Mouse (Mus musculus): ENCODE data around the gene Gadd45g. TPM values are rescaled to one million over a fixed set of nuclear protein-coding genes. Genes with fewer than 3 reads are reported as not detected.
A peak's percentile ranks its signal among the peaks of the same experiment; 100 is the strongest.

Gadd45g gene
- polyA plus RNA-seq, 1 experiment from 2014 or later, result 26.6 TPM

GRCm38 (mm10) chr13:51814646-51815045 is 31.8 kb upstream of the Gadd45g start:
- H3K9me3 ChIP-seq (ENCODE audit: control insufficient read depth, low read length), result no peaks in the 10 kb centered on the region
- 93% methylated on average over 6 of the region's 6 CpGs for WGBS

GRCm38 (mm10) chr13:51815865-51816504 is 30.5 kb upstream of the Gadd45g start:
- Histone ChIP-seq H3K36me3 (ENCODE audit: control insufficient read depth, insufficient read depth, low read length) (no peaks in the 10 kb centered on the region), H3K4me1 (ENCODE audit: control insufficient read depth, insufficient read depth, low read length) (0 out of 2 replicates have a peak, but pooled peaks cover 2% of the 10 kb centered on the region), H3K9me3 (ENCODE audit: control insufficient read depth, low read length) (no peaks in the 10 kb centered on the region), H3K4me2 (replicated peaks; ENCODE audit: low read depth, low read length) (no peak overlapping the region), H3K27ac (ENCODE audit: low read depth, low read length) (no peak overlapping the region), H3K27me3 (ENCODE audit: control insufficient read depth, insufficient read depth, low read length) (no peaks in the 10 kb centered on the region), H3K4me3 (ENCODE audit: low read length) (no peak overlapping the region), H3K9ac (ENCODE audit: low read depth, low read length) (no peak overlapping the region)
- 71% methylated on average over 9 of the region's 9 CpGs for WGBS
- ATAC-seq (ENCODE audit: low FRiP score, low TSS enrichment), result no peak

More at GRCm38 (mm10) chr13:51814646-51815045, 31.8 kb upstream of the Gadd45g start:
- H3K9ac ChIP-seq (ENCODE audit: low read depth, low read length), result no peak overlapping the region
- no peaks in the 10 kb centered on the region for H3K36me3 ChIP-seq (ENCODE audit: control insufficient read depth, insufficient read depth, low read length)
- H3K4me1 ChIP-seq (ENCODE audit: control insufficient read depth, insufficient read depth, low read length), result 0 out of 2 replicates have a peak, but pooled peaks cover 2% of the 10 kb centered on the region
- no peak for ATAC-seq (ENCODE audit: low FRiP score, low TSS enrichment)
- no peak overlapping the region for H3K27ac ChIP-seq (ENCODE audit: low read depth, low read length)
- H3K4me3 ChIP-seq (ENCODE audit: low read length), result no peak overlapping the region
- H3K4me2 ChIP-seq (replicated peaks; ENCODE audit: low read depth, low read length), result no peak overlapping the region
- no peaks in the 10 kb centered on the region for H3K27me3 ChIP-seq (ENCODE audit: control insufficient read depth, insufficient read depth, low read length)

- Histone ChIP-seq H3K4me3 (ENCODE audit: low read length) (no peak overlapping the region), H3K4me2 (replicated peaks; ENCODE audit: low read depth, low read length) (no peak overlapping the region), H3K9me3 (ENCODE audit: control insufficient read depth, low read length) (no peaks in the 10 kb centered on the region), H3K4me1 (ENCODE audit: control insufficient read depth, insufficient read depth, low read length) (0 out of 2 replicates have a peak, but pooled peaks cover 2% of the 10 kb centered on the region), H3K9ac (ENCODE audit: low read depth, low read length) (no peak overlapping the region), H3K27me3 (ENCODE audit: control insufficient read depth, insufficient read depth, low read length) (no peaks in the 10 kb centered on the region), H3K36me3 (ENCODE audit: control insufficient read depth, insufficient read depth, low read length) (no peaks in the 10 kb centered on the region), H3K27ac (ENCODE audit: low read depth, low read length) (0 out of 2 replicates have a peak overlapping the region, but pooled peaks have one; percentile 14)
- WGBS, result 81% methylated on average over 5 of the region's 5 CpGs
- no peak for ATAC-seq (ENCODE audit: low FRiP score, low TSS enrichment)
Observed at GRCm38 (mm10) chr13:51816559-51817041, 29.9 kb upstream of the Gadd45g start.

- Histone ChIP-seq H3K4me1 (ENCODE audit: control insufficient read depth, insufficient read depth, low read length) (0 out of 2 replicates have a peak, but pooled peaks cover 2% of the 10 kb centered on the region), H3K36me3 (ENCODE audit: control insufficient read depth, insufficient read depth, low read length) (no peaks in the 10 kb centered on the region), H3K27me3 (ENCODE audit: control insufficient read depth, insufficient read depth, low read length) (no peaks in the 10 kb centered on the region), H3K4me3 (ENCODE audit: low read length) (no peak overlapping the region), H3K4me2 (replicated peaks; ENCODE audit: low read depth, low read length) (no peak overlapping the region), H3K9ac (ENCODE audit: low read depth, low read length) (no peak overlapping the region), H3K9me3 (ENCODE audit: control insufficient read depth, low read length) (no peaks in the 10 kb centered on the region), H3K27ac (ENCODE audit: low read depth, low read length) (no peak overlapping the region)
- peak; percentile 34; the same call in 1 of the 2 replicates for ATAC-seq (ENCODE audit: low FRiP score, low TSS enrichment)
- 47% methylated on average over 6 of the region's 6 CpGs for WGBS
Observed at GRCm38 (mm10) chr13:51818170-51818943, 28.1 kb upstream of the Gadd45g start.

- H3K4me1 ChIP-seq (ENCODE audit: control insufficient read depth, insufficient read depth, low read length), result peaks cover under 1% of the 10 kb centered on the region; the same call in 1 of the 2 replicates
- no peaks in the 10 kb centered on the region for H3K9me3 ChIP-seq (ENCODE audit: control insufficient read depth, low read length)
- no peak overlapping the region for H3K4me3 ChIP-seq (ENCODE audit: low read length)
- 76% methylated on average over 3 of the region's 3 CpGs for WGBS
- H3K36me3 ChIP-seq (ENCODE audit: control insufficient read depth, insufficient read depth, low read length), result no peaks in the 10 kb centered on the region
- no peaks in the 10 kb centered on the region for H3K27me3 ChIP-seq (ENCODE audit: control insufficient read depth, insufficient read depth, low read length)
- 0 out of 2 replicates have a peak, but pooled peaks have one; percentile 5 for ATAC-seq (ENCODE audit: low FRiP score, low TSS enrichment)
- H3K9ac ChIP-seq (ENCODE audit: low read depth, low read length), result no peak overlapping the region
- H3K27ac ChIP-seq (ENCODE audit: low read depth, low read length), result no peak overlapping the region
- H3K4me2 ChIP-seq (replicated peaks; ENCODE audit: low read depth, low read length), result no peak overlapping the region
Observed at GRCm38 (mm10) chr13:51818944-51819326, 27.5 kb upstream of the Gadd45g start.

- Histone ChIP-seq H3K36me3 (ENCODE audit: control insufficient read depth, insufficient read depth, low read length) (no peaks in the 10 kb centered on the region), H3K9me3 (ENCODE audit: control insufficient read depth, low read length) (no peaks in the 10 kb centered on the region), H3K27me3 (ENCODE audit: control insufficient read depth, insufficient read depth, low read length) (no peaks in the 10 kb centered on the region), H3K9ac (ENCODE audit: low read depth, low read length) (no peak overlapping the region), H3K4me3 (ENCODE audit: low read length) (no peak overlapping the region), H3K27ac (ENCODE audit: low read depth, low read length) (no peak overlapping the region), H3K4me2 (replicated peaks; ENCODE audit: low read depth, low read length) (no peak overlapping the region), H3K4me1 (ENCODE audit: control insufficient read depth, insufficient read depth, low read length) (peaks cover 4% of the 10 kb centered on the region; the same call in 1 of the 2 replicates)
- 80% methylated on average over 6 of the region's 6 CpGs for WGBS
- ATAC-seq (ENCODE audit: low FRiP score, low TSS enrichment), result no peak
Observed at GRCm38 (mm10) chr13:51819351-51819750, 27.1 kb upstream of the Gadd45g start.

- no peaks in the 10 kb centered on the region for H3K36me3 ChIP-seq (ENCODE audit: control insufficient read depth, insufficient read depth, low read length)
- ATAC-seq (ENCODE audit: low FRiP score, low TSS enrichment), result no peak
- H3K4me1 ChIP-seq (ENCODE audit: control insufficient read depth, insufficient read depth, low read length), result peaks cover 5% of the 10 kb centered on the region; the same call in 1 of the 2 replicates
- H3K9me3 ChIP-seq (ENCODE audit: control insufficient read depth, low read length), result no peaks in the 10 kb centered on the region
- no peak overlapping the region for H3K4me2 ChIP-seq (replicated peaks; ENCODE audit: low read depth, low read length)
- H3K9ac ChIP-seq (ENCODE audit: low read depth, low read length), result no peak overlapping the region
- H3K27ac ChIP-seq (ENCODE audit: low read depth, low read length), result no peak overlapping the region
- H3K4me3 ChIP-seq (ENCODE audit: low read length), result no peak overlapping the region
- no peaks in the 10 kb centered on the region for H3K27me3 ChIP-seq (ENCODE audit: control insufficient read depth, insufficient read depth, low read length)
- WGBS, result 62% methylated on average over 3 of the region's 3 CpGs
Observed at GRCm38 (mm10) chr13:51821988-51822387, 24.5 kb upstream of the Gadd45g start.

- no peak overlapping the region for H3K9ac ChIP-seq (ENCODE audit: low read depth, low read length)
- no peaks in the 10 kb centered on the region for H3K36me3 ChIP-seq (ENCODE audit: control insufficient read depth, insufficient read depth, low read length)
- no peak overlapping the region for H3K4me3 ChIP-seq (ENCODE audit: low read length)
- H3K9me3 ChIP-seq (ENCODE audit: control insufficient read depth, low read length), result no peaks in the 10 kb centered on the region
- peak overlapping the region; percentile 48; the same call in 1 of the 2 replicates for H3K27ac ChIP-seq (ENCODE audit: low read depth, low read length)
- ATAC-seq (ENCODE audit: low FRiP score, low TSS enrichment), result peak; percentile 17; the same call in 1 of the 2 replicates
- no peak overlapping the region; the same call in 1 of the 2 replicates for H3K4me2 ChIP-seq (replicated peaks; ENCODE audit: low read depth, low read length)
- WGBS, result 36% methylated on average over 8 of the region's 8 CpGs
- peaks cover 5% of the 10 kb centered on the region; the same call in 1 of the 2 replicates for H3K4me1 ChIP-seq (ENCODE audit: control insufficient read depth, insufficient read depth, low read length)
- H3K27me3 ChIP-seq (ENCODE audit: control insufficient read depth, insufficient read depth, low read length), result no peaks in the 10 kb centered on the region
Observed at GRCm38 (mm10) chr13:51823822-51824495, 22.5 kb upstream of the Gadd45g start.

Measured in kidney, embryonic 14.5 days (tissue).